Mouse (Mus musculus) midbrain, embryonic 14.5 days (tissue): ENCODE results near the gene Wdr63. TPM values are rescaled to one million over a fixed set of nuclear protein-coding genes. Genes with fewer than 3 reads are reported as not detected.

ENCODE experiments used
- ATAC-seq: fragments of 200-750 bp; cut with Nextera tagmentation; 2 replicates; pipeline ENCODE4 v1.8.0; 2017; ENCODE audit warnings: moderate number of reproducible peaks, moderate library complexity; ENCODE audit not compliant: low FRiP score, low TSS enrichment
- DNase-seq: peaks from one replicate; pipeline ENCODE4 v3.0.0-alpha.2; 2015
- H3K27ac ChIP-seq: fragments of 300-500 bp; sonication (generic); replicated peaks from 2 replicates; pipeline ENCODE4 v1.5.1; 2014; ENCODE audit warnings: mild to moderate bottlenecking, low read depth, low read length, moderate library complexity
- H3K27me3 ChIP-seq: fragments of 300-500 bp; sonication (generic); 2 replicates; pipeline ENCODE4 v1.6.1; 2014; ENCODE audit warnings: low read length, control low read depth, mixed read lengths; ENCODE audit not compliant: control insufficient read depth, insufficient read depth
- H3K36me3 ChIP-seq: fragments of 300-500 bp; sonication (generic); 2 replicates; pipeline ENCODE4 v1.6.1; 2014; ENCODE audit warnings: low read length, control low read depth; ENCODE audit not compliant: control insufficient read depth, insufficient read depth
- H3K4me1 ChIP-seq: fragments of 300-500 bp; sonication (generic); 2 replicates; pipeline ENCODE4 v1.6.1; 2014; ENCODE audit warnings: mild to moderate bottlenecking, antibody characterized with exemption, low read length, control low read depth; ENCODE audit not compliant: control insufficient read depth, insufficient read depth
- H3K4me2 ChIP-seq: fragments of 300-500 bp; sonication (generic); 2 replicates; pipeline ENCODE4 v1.6.1; 2014; ENCODE audit warnings: mild to moderate bottlenecking, low read length, moderate library complexity
- H3K4me3 ChIP-seq: fragments of 300-500 bp; sonication (generic); replicated peaks from 2 replicates; pipeline ENCODE4 v1.5.1; 2014; ENCODE audit warnings: low read depth, low read length
- H3K9ac ChIP-seq: fragments of 300-500 bp; sonication (generic); replicated peaks from 2 replicates; pipeline ENCODE4 v1.6.1; 2014; ENCODE audit warnings: mild to moderate bottlenecking, low read length, moderate library complexity
- H3K9me3 ChIP-seq: fragments of 300-500 bp; sonication (generic); 2 replicates; pipeline ENCODE4 v1.6.1; 2016; ENCODE audit warnings: low read length, control low read depth, mixed read lengths; ENCODE audit not compliant: control insufficient read depth
- WGBS: fragments of 180-500 bp; shearing (Covaris S2); extraction: QIAGEN DNeasy Blood & Tissue Kit; methylation state at CpG from one replicate; pipeline ENCODE4 v1.1.7; 2014; 5-methylcytosine and 5-hydroxymethylcytosine counted together
- polyA plus RNA-seq: library from polyadenylated mRNA; unstranded; fragments of >200 nt; fragmentation: Nextera tagmentation; extraction: Ambion mirVana; gene quantifications from 2 replicates; pipeline ENCODE4 v1.2.1, GENCODE M21; 2014

Wdr63 gene
- polyA plus RNA-seq, 1 experiment from 2014 or later = 0.83 TPM

DNA sequence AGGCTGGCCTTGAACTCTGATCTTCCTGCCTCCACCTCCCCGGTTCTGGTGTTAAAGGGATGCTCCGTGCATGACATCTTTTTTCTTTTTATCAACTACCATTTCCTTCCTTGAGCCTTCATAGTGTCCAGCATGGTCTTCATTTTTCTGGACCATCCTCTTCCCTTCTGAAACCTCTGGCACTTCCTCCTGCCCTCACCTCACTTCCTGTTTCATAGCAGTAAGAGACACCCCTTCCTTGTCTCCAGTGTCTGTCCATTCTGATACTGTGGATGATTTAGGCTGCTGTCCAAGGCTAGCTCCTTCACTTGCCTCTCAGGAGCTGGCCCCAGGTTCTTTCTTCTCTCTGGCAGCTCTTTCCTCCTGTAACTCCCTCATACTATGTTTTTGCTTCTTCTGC, 27.5 kb upstream of the Wdr63 start:
- H3K27ac ChIP-seq = no peak overlapping the region
- DNase-seq (no peak), ATAC-seq (no peak)
- H3K36me3 ChIP-seq = no peaks in the 10 kb centered on the region
- WGBS = 92% methylated on average over 2 of the region's 2 CpGs
- H3K9ac ChIP-seq = no peak overlapping the region
- H3K4me1 ChIP-seq = no peaks in the 10 kb centered on the region
- H3K9me3 ChIP-seq = no peaks in the 10 kb centered on the region
- H3K4me3 ChIP-seq = no peak overlapping the region
- H3K27me3 ChIP-seq = no peaks in the 10 kb centered on the region
- no peak overlapping the region for H3K4me2 ChIP-seq

DNA sequence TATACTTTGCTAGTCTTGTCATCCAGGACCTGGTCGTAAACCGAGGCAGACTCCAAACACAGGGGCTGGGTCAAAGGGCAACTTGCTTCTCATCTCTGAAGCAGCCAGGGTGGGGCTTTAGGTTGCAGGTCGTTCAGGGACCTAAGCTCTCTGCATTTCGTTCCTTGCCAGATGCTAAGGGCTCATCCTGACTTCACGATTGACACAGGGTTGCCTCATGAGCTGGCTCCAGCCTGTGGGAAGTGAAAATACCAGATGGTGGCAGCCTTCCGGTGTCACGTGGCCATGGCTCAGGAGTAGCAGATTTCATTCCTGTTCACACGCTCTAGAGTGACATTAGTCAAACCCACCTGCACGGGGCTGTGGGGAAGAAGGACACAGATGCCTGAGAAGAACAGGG, 26.9 kb upstream of the Wdr63 start:
- 82% methylated on average over 9 of the region's 9 CpGs for WGBS
- DNase-seq = no peak

DNA sequence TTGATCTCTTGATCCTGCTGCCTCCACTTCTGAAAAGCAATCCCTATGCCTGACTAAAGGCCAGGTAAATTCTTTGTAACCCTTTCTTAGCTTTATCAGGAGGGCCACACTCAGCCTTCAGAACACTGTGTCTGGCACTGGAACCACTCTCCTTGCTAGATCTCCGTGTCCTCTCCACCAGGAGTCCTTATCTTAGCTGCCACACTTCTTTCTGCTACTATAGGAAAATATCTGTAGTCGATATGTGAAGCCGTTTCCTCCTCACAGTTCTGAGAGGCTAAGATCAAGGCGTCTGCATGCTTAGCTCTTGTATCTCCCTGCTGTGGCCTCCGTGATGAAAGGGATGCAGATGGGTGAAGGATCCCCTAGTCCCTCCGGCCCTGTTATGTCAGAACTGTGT, 19.3 kb upstream of the Wdr63 start:
- Histone ChIP-seq H3K9ac (no peak overlapping the region), H3K9me3 (no peaks in the 10 kb centered on the region)
- 71% methylated on average over 6 of the region's 6 CpGs for WGBS

More for the DNA sequence above, 26.9 kb upstream of the Wdr63 start:
- no peaks in the 10 kb centered on the region for H3K36me3 ChIP-seq
- H3K4me1 ChIP-seq = no peaks in the 10 kb centered on the region
- no peaks in the 10 kb centered on the region for H3K9me3 ChIP-seq
- no peak overlapping the region for H3K9ac ChIP-seq
- no peak for ATAC-seq
- H3K27me3 ChIP-seq = no peaks in the 10 kb centered on the region
- H3K27ac ChIP-seq = no peak overlapping the region
- H3K4me2 ChIP-seq = no peak overlapping the region
- H3K4me3 ChIP-seq = no peak overlapping the region

DNA sequence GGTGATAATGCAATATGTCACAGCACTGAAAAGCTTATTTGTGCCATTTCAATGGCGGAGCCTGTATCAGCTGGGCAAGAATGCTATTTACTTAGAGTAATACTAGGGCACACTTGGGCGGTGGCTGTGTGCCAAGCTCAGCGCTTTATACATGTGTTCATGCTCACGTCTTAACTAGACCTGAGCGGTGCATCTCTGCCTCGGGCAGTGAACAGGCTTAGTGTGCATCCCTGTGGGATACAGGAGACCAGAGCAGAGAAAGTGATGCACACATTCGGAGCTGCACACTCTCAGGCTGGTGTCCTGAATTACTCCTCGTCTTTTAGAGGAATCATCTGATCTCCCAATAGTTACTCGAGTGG, 15.5 kb upstream of the Wdr63 start:
- Histone ChIP-seq H3K27me3 (peaks cover under 1% of the 10 kb centered on the region; the same call in 1 of the 2 replicates), H3K9ac (no peak overlapping the region), H3K4me1 (peaks cover 10% of the 10 kb centered on the region; the same call in 1 of the 2 replicates), H3K36me3 (no peaks in the 10 kb centered on the region), H3K27ac (no peak overlapping the region), H3K9me3 (no peaks in the 10 kb centered on the region), H3K4me2 (no peak overlapping the region), H3K4me3 (no peak overlapping the region)
- peak; percentile 40; the same call in 1 of the 2 replicates for ATAC-seq
- 52% methylated on average over 9 of the region's 9 CpGs for WGBS
- DNase-seq = peak; percentile 70

More for the DNA sequence above, 19.3 kb upstream of the Wdr63 start:
- 0 out of 2 replicates have a peak, but pooled peaks cover 4% of the 10 kb centered on the region for H3K4me1 ChIP-seq
- ATAC-seq (no peak), DNase-seq (no peak)
- H3K36me3 ChIP-seq = no peaks in the 10 kb centered on the region
- no peaks in the 10 kb centered on the region for H3K27me3 ChIP-seq
- no peak overlapping the region for H3K4me3 ChIP-seq
- H3K4me2 ChIP-seq = no peak overlapping the region
- no peak overlapping the region for H3K27ac ChIP-seq

DNA sequence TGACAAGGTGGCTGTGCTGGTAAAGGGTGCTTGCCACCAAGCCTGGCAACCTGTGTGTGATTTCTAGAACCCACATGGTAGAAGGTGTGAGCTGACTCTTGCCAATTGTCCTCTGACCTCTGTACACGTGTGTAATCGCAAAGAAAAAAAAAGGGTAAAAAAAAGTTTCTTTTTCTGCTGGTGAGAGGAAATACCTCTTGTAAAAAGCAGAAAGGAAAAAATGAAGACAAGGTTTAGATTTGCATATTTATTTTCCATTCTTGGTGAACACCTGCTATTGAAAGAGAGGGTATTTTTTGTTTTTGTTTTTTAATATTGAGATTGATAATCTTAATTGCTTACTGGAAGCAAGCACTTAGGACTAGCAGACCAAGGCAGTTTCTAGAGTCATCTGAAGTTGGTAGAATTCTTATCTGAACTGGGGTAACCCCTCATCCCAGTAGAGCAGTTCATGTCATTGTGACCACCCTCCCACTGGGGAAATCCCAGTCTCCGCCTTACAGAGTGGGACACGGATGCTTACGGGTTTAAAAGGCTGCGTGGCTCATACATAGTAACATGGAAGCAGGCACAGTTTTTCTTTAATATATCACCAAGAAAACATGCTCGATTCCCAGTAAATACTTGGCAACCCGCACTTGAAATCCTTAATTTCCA, 15.0 kb upstream of the Wdr63 start:
- Histone ChIP-seq H3K4me1 (peaks cover 10% of the 10 kb centered on the region; the same call in 1 of the 2 replicates), H3K4me3 (no peak overlapping the region), H3K9me3 (no peaks in the 10 kb centered on the region), H3K36me3 (no peaks in the 10 kb centered on the region), H3K27ac (no peak overlapping the region), H3K4me2 (no peak overlapping the region), H3K27me3 (peaks cover 6% of the 10 kb centered on the region), H3K9ac (no peak overlapping the region)
- DNase-seq = no peak
- ATAC-seq = no peak
- WGBS = 82% methylated on average over 8 of the region's 8 CpGs

DNA sequence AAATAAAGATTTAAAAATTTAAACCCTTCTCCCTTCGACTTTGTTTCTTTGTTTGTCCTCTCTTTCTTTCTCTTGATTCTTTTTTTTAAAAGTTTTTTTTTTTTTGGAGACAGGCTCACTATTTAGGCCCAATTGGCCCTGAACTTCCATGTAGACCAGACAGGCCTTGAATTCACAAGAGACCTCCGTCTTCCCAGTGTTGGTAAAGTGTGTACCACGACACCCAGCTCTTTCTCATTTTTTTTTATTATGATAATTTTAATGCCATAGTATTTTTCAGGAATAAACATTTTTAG, 14.1 kb upstream of the Wdr63 start:
- Histone ChIP-seq H3K4me1 (peaks cover 14% of the 10 kb centered on the region; the same call in 1 of the 2 replicates), H3K4me2 (no peak overlapping the region), H3K4me3 (no peak overlapping the region), H3K9ac (no peak overlapping the region), H3K36me3 (no peaks in the 10 kb centered on the region), H3K9me3 (no peaks in the 10 kb centered on the region), H3K27me3 (peaks cover 10% of the 10 kb centered on the region), H3K27ac (no peak overlapping the region)
- DNase-seq = no peak
- 45% methylated on average over 3 of the region's 3 CpGs for WGBS
- ATAC-seq = no peak

DNA sequence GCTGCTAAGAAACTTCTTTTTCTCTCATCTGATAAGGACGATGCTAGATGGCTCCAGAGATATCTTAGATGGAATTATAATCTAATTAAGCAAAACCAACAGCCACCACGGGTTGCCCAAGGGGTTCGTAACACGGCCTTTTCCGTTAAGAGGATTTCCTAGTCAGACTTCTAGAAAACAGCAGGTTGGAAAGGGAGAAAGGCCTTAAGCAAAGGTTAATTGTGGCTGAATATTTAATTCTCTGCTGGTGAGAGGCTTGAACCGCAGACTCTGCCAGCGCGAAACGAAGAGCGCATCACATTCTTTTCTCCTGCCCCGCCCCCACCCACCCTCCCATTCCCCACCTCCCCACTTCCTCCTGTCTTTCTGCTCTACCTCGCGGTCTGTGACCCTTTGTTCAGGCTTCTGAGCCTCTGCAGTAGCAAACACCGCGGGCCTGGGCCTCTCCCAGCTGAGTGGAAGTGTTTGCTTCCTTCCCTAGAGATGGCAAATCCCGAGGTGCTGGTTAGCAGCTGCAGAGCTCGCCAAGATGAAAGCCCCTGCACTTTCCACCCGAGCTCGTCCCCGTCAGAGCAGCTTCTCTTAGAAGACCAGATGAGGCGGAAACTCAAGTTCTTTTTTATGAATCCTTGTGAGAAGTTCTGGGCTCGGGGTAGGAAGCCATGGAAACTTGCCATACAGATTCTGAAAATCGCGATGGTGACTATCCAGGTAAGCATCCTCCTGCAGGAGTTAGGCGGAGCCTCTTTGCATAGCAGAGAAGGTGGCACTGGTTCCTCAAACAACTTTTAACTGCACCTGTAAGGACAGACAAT, 13.6 kb upstream of the Wdr63 start:
- no peak overlapping the region for H3K27ac ChIP-seq
- peaks cover 14% of the 10 kb centered on the region; the same call in 1 of the 2 replicates for H3K4me1 ChIP-seq
- H3K4me3 ChIP-seq = no peak overlapping the region
- peaks cover 14% of the 10 kb centered on the region for H3K27me3 ChIP-seq
- WGBS = 5% methylated on average over 25 of the region's 25 CpGs
- no peak overlapping the region for H3K9ac ChIP-seq
- no peaks in the 10 kb centered on the region for H3K9me3 ChIP-seq
- ATAC-seq (no peak), DNase-seq (peak; percentile 61)
- peak overlapping the region; percentile 37 for H3K4me2 ChIP-seq
- no peaks in the 10 kb centered on the region for H3K36me3 ChIP-seq

DNA sequence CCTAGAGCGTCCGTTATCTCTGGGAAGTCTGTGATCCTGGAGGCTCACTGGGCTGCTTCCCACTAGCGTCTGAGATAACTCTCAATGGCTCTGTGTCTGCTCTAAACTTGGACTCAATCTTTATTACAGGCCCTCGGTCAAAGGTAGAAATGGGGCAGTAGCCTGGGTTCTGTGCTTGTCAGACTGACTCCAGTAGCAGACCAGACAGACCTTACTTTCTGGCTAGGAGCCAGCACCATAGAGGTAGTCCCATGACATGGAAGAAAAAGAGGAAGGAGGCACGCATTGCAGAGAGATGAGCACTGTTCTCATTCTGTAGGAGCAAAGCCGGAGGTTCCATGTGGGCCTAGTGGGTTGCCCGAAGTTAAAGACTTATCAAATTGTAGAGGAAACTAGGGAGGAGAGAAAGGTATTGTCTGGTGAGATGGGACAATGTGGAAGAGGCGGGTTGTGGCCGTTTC, 10.1 kb upstream of the Wdr63 start:
- ATAC-seq = no peak
- WGBS = 66% methylated on average over 9 of the region's 9 CpGs

More for the DNA sequence above, 10.1 kb upstream of the Wdr63 start:
- H3K36me3 ChIP-seq = no peaks in the 10 kb centered on the region
- H3K27ac ChIP-seq = no peak overlapping the region
- no peaks in the 10 kb centered on the region for H3K9me3 ChIP-seq
- no peak overlapping the region for H3K4me3 ChIP-seq
- no peak overlapping the region for H3K4me2 ChIP-seq
- DNase-seq = no peak
- peaks cover 11% of the 10 kb centered on the region; the same call in 1 of the 2 replicates for H3K4me1 ChIP-seq
- peaks cover 16% of the 10 kb centered on the region for H3K27me3 ChIP-seq
- no peak overlapping the region for H3K9ac ChIP-seq
